Mouse (Mus musculus) hindbrain, postnatal 0 days (tissue): ENCODE measurements at regions not wholly inside any gene's neighbourhood (a gene's known extent, or its start where the extent isn't known, plus 50 kb on each side); places are given as distances from the start of the nearest gene placed in this dataset.

Experiments used
- ATAC-seq: fragments of 200-750 bp; cut with Nextera tagmentation; 2 replicates; pipeline ENCODE4 v1.8.0; 2017; ENCODE audit warnings: mild to moderate bottlenecking, moderate TSS enrichment, moderate library complexity
- DNase-seq: peaks from one replicate; pipeline ENCODE4 v3.0.0-alpha.2; 2015; ENCODE audit warnings: low spot score
- H3K27ac ChIP-seq: fragments of 300-500 bp; sonication (generic); 2 replicates; pipeline ENCODE4 v1.5.1; 2014; ENCODE audit warnings: mild to moderate bottlenecking
- H3K27me3 ChIP-seq: fragments of 300-500 bp; sonication (generic); 2 replicates; pipeline ENCODE4 v1.6.1; 2014; ENCODE audit warnings: low read length, mixed read lengths; ENCODE audit not compliant: insufficient read depth
- H3K36me3 ChIP-seq: fragments of 300-500 bp; sonication (generic); 2 replicates; pipeline ENCODE4 v1.6.1; 2014; ENCODE audit warnings: low read length, mixed read lengths; ENCODE audit not compliant: insufficient read depth
- H3K4me1 ChIP-seq: fragments of 300-500 bp; sonication (generic); 2 replicates; pipeline ENCODE4 v1.6.1; 2014; ENCODE audit warnings: antibody characterized with exemption, low read length, mixed read lengths; ENCODE audit not compliant: insufficient read depth
- H3K4me2 ChIP-seq: fragments of 300-500 bp; sonication (generic); 2 replicates; pipeline ENCODE4 v1.6.1; 2014; ENCODE audit warnings: low read depth, mild to moderate bottlenecking, low read length, moderate library complexity, mixed read lengths
- H3K4me3 ChIP-seq: fragments of 300-500 bp; sonication (generic); 2 replicates; pipeline ENCODE4 v1.5.1; 2014; ENCODE audit warnings: low read length
- H3K9ac ChIP-seq: fragments of 300-500 bp; sonication (generic); replicated peaks from 2 replicates; pipeline ENCODE4 v1.6.1; 2014; ENCODE audit warnings: mild to moderate bottlenecking, low read length, moderate library complexity, mixed read lengths
- H3K9me3 ChIP-seq: fragments of 300-500 bp; sonication (generic); 2 replicates; pipeline ENCODE4 v1.6.1; 2016; ENCODE audit warnings: low read length, mixed read lengths
- CTCF ChIP-seq: IDR thresholded peaks from 2 replicates; pipeline ENCODE4 v1.5.1; 2016; ENCODE audit warnings: antibody characterized with exemption, control low read depth, low read depth
- WGBS: fragments of 180-500 bp; shearing (Covaris S2); extraction: QIAGEN DNeasy Blood & Tissue Kit; methylation state at CpG from one replicate; pipeline ENCODE4 v1.1.7; 2014; 5-methylcytosine and 5-hydroxymethylcytosine counted together

GRCm38 (mm10) chr7:129975781-129976514 lies 384.3 kb downstream of the Wdr11 start:
- H3K4me3 ChIP-seq = no peak overlapping the region
- no peaks in the 10 kb centered on the region for H3K9me3 ChIP-seq
- ATAC-seq (no peak), DNase-seq (no peak)
- no peak overlapping the region for H3K27ac ChIP-seq
- no peak overlapping the region for H3K9ac ChIP-seq
- WGBS = 81% methylated on average over 21 of the region's 21 CpGs
- no peaks in the 10 kb centered on the region for H3K4me1 ChIP-seq
- H3K27me3 ChIP-seq = no peaks in the 10 kb centered on the region
- H3K36me3 ChIP-seq = no peaks in the 10 kb centered on the region
- H3K4me2 ChIP-seq = no peak overlapping the region
- TF ChIP-seq CTCF = no peak

GRCm38 (mm10) chr7:129978576-129978975 lies 386.9 kb downstream of the Wdr11 start:
- DNase-seq = no peak
- Histone ChIP-seq H3K27me3 (no peaks in the 10 kb centered on the region), H3K4me3 (no peak overlapping the region), H3K27ac (no peak overlapping the region), H3K9me3 (no peaks in the 10 kb centered on the region), H3K4me2 (no peak overlapping the region), H3K4me1 (no peaks in the 10 kb centered on the region), H3K9ac (no peak overlapping the region), H3K36me3 (no peaks in the 10 kb centered on the region)
- ATAC-seq = no peak
- no peak for TF ChIP-seq CTCF
- WGBS = 85% methylated on average over 5 of the region's 5 CpGs

GRCm38 (mm10) chr7:129979337-129979736 lies 387.7 kb downstream of the Wdr11 start:
- DNase-seq = no peak
- Histone ChIP-seq H3K4me1 (no peaks in the 10 kb centered on the region), H3K4me2 (no peak overlapping the region), H3K27ac (no peak overlapping the region), H3K9ac (no peak overlapping the region), H3K9me3 (no peaks in the 10 kb centered on the region), H3K27me3 (no peaks in the 10 kb centered on the region), H3K4me3 (no peak overlapping the region), H3K36me3 (no peaks in the 10 kb centered on the region)
- TF ChIP-seq CTCF = no peak
- 71% methylated on average over 6 of the region's 6 CpGs for WGBS
- ATAC-seq = no peak

- 63% methylated on average over 1 of the region's 1 CpGs for WGBS
- TF ChIP-seq CTCF = no peak
- ATAC-seq (no peak), DNase-seq (no peak)
- Histone ChIP-seq H3K27me3 (no peaks in the 10 kb centered on the region), H3K4me3 (no peak overlapping the region), H3K4me2 (no peak overlapping the region), H3K36me3 (no peaks in the 10 kb centered on the region), H3K9me3 (no peaks in the 10 kb centered on the region), H3K9ac (no peak overlapping the region), H3K4me1 (no peaks in the 10 kb centered on the region), H3K27ac (no peak overlapping the region)
These were observed 388.8 kb downstream of the Wdr11 start for GRCm38 (mm10) chr7:129980501-129980900.

GRCm38 (mm10) chr7:129982411-129982810 lies 390.7 kb downstream of the Wdr11 start:
- TF ChIP-seq CTCF = no peak

GRCm38 (mm10) chr7:129983601-129984120 lies 392.0 kb downstream of the Wdr11 start:
- DNase-seq = no peak
- no peak for ATAC-seq
- H3K9me3 ChIP-seq = no peaks in the 10 kb centered on the region
- no peak for TF ChIP-seq CTCF
- H3K27ac ChIP-seq = no peak overlapping the region
- H3K27me3 ChIP-seq = no peaks in the 10 kb centered on the region
- no peak overlapping the region for H3K4me3 ChIP-seq
- no peak overlapping the region for H3K4me2 ChIP-seq
- no peaks in the 10 kb centered on the region for H3K36me3 ChIP-seq
- WGBS = 87% methylated on average over 6 of the region's 6 CpGs
- no peaks in the 10 kb centered on the region for H3K4me1 ChIP-seq
- H3K9ac ChIP-seq = no peak overlapping the region

More at GRCm38 (mm10) chr7:129982411-129982810, 390.7 kb downstream of the Wdr11 start:
- Histone ChIP-seq H3K4me1 (no peaks in the 10 kb centered on the region), H3K4me2 (no peak overlapping the region), H3K9ac (no peak overlapping the region), H3K9me3 (no peaks in the 10 kb centered on the region), H3K36me3 (no peaks in the 10 kb centered on the region), H3K27ac (no peak overlapping the region), H3K4me3 (no peak overlapping the region), H3K27me3 (no peaks in the 10 kb centered on the region)
- DNase-seq (peak; percentile 55), ATAC-seq (peak; percentile 74; the same call in 1 of the 2 replicates)
- WGBS = 30% methylated on average over 5 of the region's 5 CpGs

GRCm38 (mm10) chr7:129984367-129984766 lies 392.7 kb downstream of the Wdr11 start:
- 77% methylated on average over 9 of the region's 9 CpGs for WGBS
- DNase-seq = no peak
- H3K9me3 ChIP-seq = no peaks in the 10 kb centered on the region
- no peaks in the 10 kb centered on the region for H3K36me3 ChIP-seq
- H3K27ac ChIP-seq = no peak overlapping the region
- no peaks in the 10 kb centered on the region for H3K27me3 ChIP-seq
- no peak for ATAC-seq
- no peak overlapping the region for H3K4me2 ChIP-seq
- H3K9ac ChIP-seq = no peak overlapping the region
- no peak overlapping the region for H3K4me3 ChIP-seq
- H3K4me1 ChIP-seq = no peaks in the 10 kb centered on the region
- no peak for TF ChIP-seq CTCF
